Mouse (Mus musculus): ENCODE measurements around the gene Atp2a1. TPM values are rescaled to one million over a fixed set of nuclear protein-coding genes. Genes with fewer than 3 reads are reported as not detected.
A peak's percentile ranks its signal among the peaks of the same experiment; 100 is the strongest.

The Atp2a1 gene
- polyA plus RNA-seq, 1 experiment = 289 TPM

DNA sequence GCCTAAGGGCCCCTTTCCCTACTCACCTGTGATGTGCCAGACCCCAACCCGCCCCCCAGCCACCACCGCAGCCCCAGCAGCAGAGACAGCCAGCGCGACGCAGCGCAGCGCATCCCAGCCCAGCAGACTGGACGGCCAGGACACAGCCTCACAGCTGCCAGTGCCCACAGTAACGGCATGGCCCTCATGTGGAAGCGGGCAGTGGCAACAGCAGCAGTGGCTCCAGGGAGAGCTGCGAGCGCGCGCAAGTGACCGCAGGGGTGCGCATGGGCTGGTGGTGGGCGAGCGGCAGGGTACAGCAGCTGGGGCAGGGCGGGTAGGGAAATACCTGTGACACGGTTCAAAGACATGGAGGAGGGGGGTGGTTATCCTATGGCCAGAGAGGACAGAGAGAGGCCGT is 16.7 kb downstream of the Atp2a1 start:
- WGBS = 93% methylated on average over 21 of the region's 21 CpGs
- Histone ChIP-seq H3K4me3 (replicated peaks; ENCODE audit: extremely low read depth, low read depth, low read length) (no peak overlapping the region), H3K4me1 (ENCODE audit: control insufficient read depth, insufficient read depth, low read length) (no peaks in the 10 kb centered on the region)
- TF ChIP-seq CTCF (IDR thresholded peaks at IDR 0.05; ENCODE audit: insufficient read depth, low read length) = no peak
- no peak for TF ChIP-seq POLR2A (IDR thresholded peaks at IDR 0.05; ENCODE audit: borderline replicate concordance, extremely low read depth, low read depth, low read length)
- DNase-seq = no peak

DNA sequence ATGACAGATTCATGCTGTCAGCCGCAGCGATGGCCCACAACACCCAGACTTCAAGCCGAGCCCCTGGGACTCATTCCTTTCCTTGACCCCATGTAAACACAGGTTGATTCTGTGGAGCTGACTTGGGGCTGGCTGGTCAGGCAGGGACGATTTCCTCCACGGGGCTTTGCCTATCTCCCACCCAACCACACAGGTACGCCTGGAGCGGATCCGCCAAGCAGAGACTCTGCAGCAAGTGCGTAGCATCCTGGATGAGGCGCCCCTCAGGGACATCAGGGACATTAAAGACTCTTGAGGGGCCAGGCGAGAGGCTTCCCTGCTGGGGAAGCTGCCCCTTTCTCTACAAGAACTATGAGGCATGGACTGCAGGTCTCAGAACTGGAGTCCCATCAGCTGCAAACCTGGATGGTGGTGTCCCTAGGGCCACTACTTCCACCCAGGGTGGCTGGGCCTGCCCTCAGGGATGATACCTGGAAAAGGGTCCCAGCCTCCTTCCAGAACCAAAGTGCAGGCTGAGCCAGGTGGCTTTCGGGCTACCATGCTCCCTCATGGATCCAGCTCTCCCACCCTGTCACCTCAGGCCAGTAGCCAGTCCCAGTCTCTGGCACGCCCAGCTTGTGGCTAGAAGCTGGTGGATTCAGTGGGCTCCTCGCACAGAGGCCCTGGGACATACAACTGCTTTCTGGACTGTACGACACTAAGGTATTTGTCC is 17.6 kb downstream of the Atp2a1 start:
- 95% methylated on average over 15 of the region's 15 CpGs for WGBS
- Histone ChIP-seq H3K4me1 (ENCODE audit: control insufficient read depth, insufficient read depth, low read length) (no peaks in the 10 kb centered on the region), H3K4me3 (replicated peaks; ENCODE audit: extremely low read depth, low read depth, low read length) (no peak overlapping the region)
- no peak for DNase-seq
- no peak for TF ChIP-seq POLR2A (IDR thresholded peaks at IDR 0.05; ENCODE audit: borderline replicate concordance, extremely low read depth, low read depth, low read length)
- TF ChIP-seq CTCF (IDR thresholded peaks at IDR 0.05; ENCODE audit: insufficient read depth, low read length) = no peak

DNA sequence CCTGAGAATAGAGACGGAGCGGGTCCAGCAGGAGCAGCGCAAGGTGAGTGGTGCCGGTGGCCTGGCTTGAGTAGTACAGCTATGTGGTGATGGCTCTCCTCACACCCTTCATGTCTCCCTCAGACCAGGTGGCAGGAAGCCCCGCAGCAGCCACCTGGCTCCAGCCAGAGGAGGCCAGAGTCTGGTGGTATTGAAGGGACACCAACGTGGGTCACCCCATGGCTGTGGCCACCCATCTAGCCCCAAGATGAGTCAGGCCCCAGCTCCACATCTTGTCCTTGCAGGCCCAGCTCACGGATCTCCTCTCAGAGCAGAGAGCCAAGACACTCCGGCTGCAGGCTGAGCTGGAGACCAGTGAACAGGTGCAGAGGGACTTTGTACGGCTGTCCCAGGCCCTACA is 18.4 kb downstream of the Atp2a1 start:
- Histone ChIP-seq H3K4me1 (ENCODE audit: control insufficient read depth, insufficient read depth, low read length) (no peaks in the 10 kb centered on the region), H3K4me3 (replicated peaks; ENCODE audit: extremely low read depth, low read depth, low read length) (no peak overlapping the region)
- DNase-seq = no peak
- no peak for TF ChIP-seq POLR2A (IDR thresholded peaks at IDR 0.05; ENCODE audit: borderline replicate concordance, extremely low read depth, low read depth, low read length)
- no peak for TF ChIP-seq CTCF (IDR thresholded peaks at IDR 0.05; ENCODE audit: insufficient read depth, low read length)
- WGBS = 94% methylated on average over 9 of the region's 9 CpGs

DNA sequence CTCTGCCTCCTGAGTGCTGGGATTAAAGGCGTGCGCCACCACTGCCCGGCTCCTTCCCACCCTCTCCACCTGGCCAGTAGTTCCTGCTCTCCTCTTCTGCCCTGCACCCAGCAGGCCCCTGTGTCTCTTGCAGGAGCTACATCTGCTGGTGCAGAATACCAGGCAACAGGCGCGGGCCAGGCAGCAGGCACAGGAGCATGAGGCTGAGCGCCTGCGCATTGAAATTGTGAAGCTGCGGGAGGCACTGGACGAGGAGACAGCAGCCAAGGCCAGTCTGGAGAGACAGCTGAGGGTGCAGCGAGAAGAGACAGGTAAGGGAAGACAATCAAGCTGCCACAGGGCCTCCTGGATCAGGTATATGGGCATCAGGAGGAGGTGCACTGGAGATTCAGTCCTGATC is 18.9 kb downstream of the Atp2a1 start:
- H3K4me1 ChIP-seq (ENCODE audit: control insufficient read depth, insufficient read depth, low read length) = no peaks in the 10 kb centered on the region
- DNase-seq = no peak
- H3K4me3 ChIP-seq (replicated peaks; ENCODE audit: extremely low read depth, low read depth, low read length) = no peak overlapping the region
- TF ChIP-seq POLR2A (IDR thresholded peaks at IDR 0.05; ENCODE audit: borderline replicate concordance, extremely low read depth, low read depth, low read length) = no peak
- TF ChIP-seq CTCF (IDR thresholded peaks at IDR 0.05; ENCODE audit: insufficient read depth, low read length) = no peak
- WGBS = 94% methylated on average over 10 of the region's 10 CpGs

DNA sequence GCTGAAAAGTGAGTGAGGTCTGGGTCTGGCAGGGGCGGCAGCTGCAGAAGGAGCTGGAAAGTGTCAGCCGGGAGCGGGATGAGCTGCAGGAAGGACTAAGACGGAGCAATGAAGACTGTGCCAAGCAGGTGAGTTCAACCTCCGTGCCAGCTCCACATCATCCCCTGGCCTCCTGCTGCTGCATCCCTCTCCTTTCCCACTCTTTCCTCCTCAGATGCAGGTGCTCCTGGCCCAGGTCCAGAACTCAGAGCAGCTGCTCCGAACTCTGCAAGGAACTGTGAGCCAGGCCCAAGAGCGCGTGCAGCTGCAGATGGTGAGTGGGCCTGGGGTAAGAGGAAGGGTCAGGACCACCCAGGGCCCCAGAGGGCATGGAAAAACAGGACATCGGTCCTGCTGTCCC is 22.8 kb downstream of the Atp2a1 start:
- H3K4me3 ChIP-seq (replicated peaks; ENCODE audit: extremely low read depth, low read depth, low read length) = no peak overlapping the region
- 0 out of 2 replicates have a peak, but pooled peaks cover 3% of the 10 kb centered on the region for H3K4me1 ChIP-seq (ENCODE audit: control insufficient read depth, insufficient read depth, low read length)
- no peak for TF ChIP-seq CTCF (IDR thresholded peaks at IDR 0.05; ENCODE audit: insufficient read depth, low read length)
- no peak for TF ChIP-seq POLR2A (IDR thresholded peaks at IDR 0.05; ENCODE audit: borderline replicate concordance, extremely low read depth, low read depth, low read length)
- 81% methylated on average over 9 of the region's 9 CpGs for WGBS
- no peak for DNase-seq

DNA sequence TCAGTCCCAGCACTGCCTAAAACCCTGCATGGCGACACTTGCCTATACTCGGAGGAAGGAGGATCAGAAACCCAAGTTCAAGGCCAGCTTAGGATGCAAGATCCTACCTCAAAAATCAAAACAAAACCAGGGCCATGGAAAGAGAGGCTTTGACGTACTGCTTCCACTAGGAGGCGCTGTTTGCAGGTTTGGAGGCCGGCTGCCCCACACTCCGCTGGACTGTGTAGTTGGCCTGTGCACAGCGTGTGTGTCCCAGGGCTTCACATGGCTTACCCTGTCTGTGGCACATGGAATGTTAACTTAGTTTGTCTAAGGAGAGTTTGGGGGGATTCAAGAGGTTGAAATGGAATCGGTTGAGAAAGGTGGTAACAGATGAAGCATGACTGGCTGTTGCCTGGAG is 26.1 kb downstream of the Atp2a1 start:
- peak; percentile 44 for DNase-seq

DNA sequence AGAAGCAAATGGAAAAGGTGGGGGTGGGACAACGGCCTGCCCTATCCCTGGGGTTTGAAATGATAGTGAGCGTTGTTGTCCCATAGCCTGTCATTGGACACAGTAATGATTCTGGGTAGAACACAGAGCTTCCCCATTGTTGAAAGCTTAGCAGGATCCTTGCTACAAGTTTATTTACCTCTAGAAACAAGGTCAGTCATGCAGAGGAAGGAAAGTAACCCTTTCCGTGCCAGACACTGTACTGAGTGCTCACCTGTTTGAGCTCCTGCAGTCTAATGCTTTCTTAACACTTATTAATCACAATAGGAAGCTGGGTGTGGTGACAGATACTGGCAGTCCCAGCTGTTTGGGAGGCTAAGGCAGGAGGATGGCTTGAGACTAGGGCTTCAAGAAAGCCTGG is 27.1 kb downstream of the Atp2a1 start:
- TF ChIP-seq CTCF (IDR thresholded peaks at IDR 0.05; ENCODE audit: insufficient read depth, low read length) (no peak), POLR2A (IDR thresholded peaks at IDR 0.05; ENCODE audit: borderline replicate concordance, extremely low read depth, low read depth, low read length) (no peak)

More for the DNA sequence above, 26.1 kb downstream of the Atp2a1 start:
- WGBS = 21% methylated on average over 8 of the region's 8 CpGs
- Histone ChIP-seq H3K4me1 (ENCODE audit: control insufficient read depth, insufficient read depth, low read length) (0 out of 2 replicates have a peak, but pooled peaks cover 3% of the 10 kb centered on the region), H3K4me3 (replicated peaks; ENCODE audit: extremely low read depth, low read depth, low read length) (no peak overlapping the region)
- TF ChIP-seq POLR2A (IDR thresholded peaks at IDR 0.05; ENCODE audit: borderline replicate concordance, extremely low read depth, low read depth, low read length) (no peak), CTCF (IDR thresholded peaks at IDR 0.05; ENCODE audit: insufficient read depth, low read length) (peak; percentile 78)

DNA sequence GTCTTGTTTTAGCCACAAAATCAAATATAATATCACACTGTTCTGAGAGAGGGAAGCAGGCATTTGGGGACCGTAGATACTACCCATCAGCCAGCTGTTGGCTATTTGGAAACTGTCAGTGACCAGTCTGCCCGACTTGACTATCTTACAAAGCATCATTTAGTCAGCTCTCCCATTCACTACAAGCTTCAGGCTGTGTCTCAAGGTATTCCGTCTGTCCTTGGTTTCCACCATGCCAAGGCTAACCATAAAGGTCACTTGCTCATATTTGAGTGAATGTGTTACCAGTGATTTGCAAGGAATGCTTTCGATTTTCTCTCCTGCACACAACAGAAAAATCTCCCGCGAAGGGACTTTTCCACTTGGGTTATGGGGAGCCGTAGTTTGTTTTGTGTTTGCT is 28.2 kb downstream of the Atp2a1 start:
- WGBS = 90% methylated on average over 7 of the region's 7 CpGs
- TF ChIP-seq POLR2A (IDR thresholded peaks at IDR 0.05; ENCODE audit: borderline replicate concordance, extremely low read depth, low read depth, low read length) (no peak), CTCF (IDR thresholded peaks at IDR 0.05; ENCODE audit: insufficient read depth, low read length) (no peak)
- H3K4me1 ChIP-seq (ENCODE audit: control insufficient read depth, insufficient read depth, low read length) = peaks cover 3% of the 10 kb centered on the region; the same call in 1 of the 2 replicates
- DNase-seq = no peak
- no peak overlapping the region for H3K4me3 ChIP-seq (replicated peaks; ENCODE audit: extremely low read depth, low read depth, low read length)

More for the DNA sequence above, 27.1 kb downstream of the Atp2a1 start:
- H3K4me3 ChIP-seq (replicated peaks; ENCODE audit: extremely low read depth, low read depth, low read length) = no peak overlapping the region
- DNase-seq = no peak
- 0 out of 2 replicates have a peak, but pooled peaks cover 3% of the 10 kb centered on the region for H3K4me1 ChIP-seq (ENCODE audit: control insufficient read depth, insufficient read depth, low read length)
- 77% methylated on average over 3 of the region's 3 CpGs for WGBS

DNA sequence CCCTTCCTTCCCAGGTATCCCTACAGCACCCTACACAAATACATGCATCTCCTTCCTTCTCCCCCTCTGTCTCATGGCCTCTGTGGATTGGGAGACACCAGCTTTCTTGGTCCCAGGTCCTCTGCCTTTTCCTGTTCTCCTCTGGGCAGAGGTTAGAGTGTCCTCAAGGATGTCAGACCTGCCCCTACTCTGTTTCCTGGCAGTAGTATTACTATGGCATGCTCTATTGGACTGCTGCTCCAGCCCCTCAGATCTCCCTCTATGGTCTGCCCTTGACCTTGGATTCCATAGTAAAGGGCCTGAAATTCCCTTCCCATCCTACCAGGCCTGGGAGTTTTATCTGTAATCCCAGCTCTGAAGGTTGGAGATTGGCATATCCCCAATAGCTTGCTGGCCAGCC is 32.7 kb downstream of the Atp2a1 start:
- H3K4me1 ChIP-seq (ENCODE audit: control insufficient read depth, insufficient read depth, low read length) = peaks cover 9% of the 10 kb centered on the region
- no peak for TF ChIP-seq CTCF (IDR thresholded peaks at IDR 0.05; ENCODE audit: insufficient read depth, low read length)
- TF ChIP-seq POLR2A (IDR thresholded peaks at IDR 0.05; ENCODE audit: borderline replicate concordance, extremely low read depth, low read depth, low read length) = no peak
- H3K4me3 ChIP-seq (replicated peaks; ENCODE audit: extremely low read depth, low read depth, low read length) = no peak overlapping the region
- no peak for DNase-seq

DNA sequence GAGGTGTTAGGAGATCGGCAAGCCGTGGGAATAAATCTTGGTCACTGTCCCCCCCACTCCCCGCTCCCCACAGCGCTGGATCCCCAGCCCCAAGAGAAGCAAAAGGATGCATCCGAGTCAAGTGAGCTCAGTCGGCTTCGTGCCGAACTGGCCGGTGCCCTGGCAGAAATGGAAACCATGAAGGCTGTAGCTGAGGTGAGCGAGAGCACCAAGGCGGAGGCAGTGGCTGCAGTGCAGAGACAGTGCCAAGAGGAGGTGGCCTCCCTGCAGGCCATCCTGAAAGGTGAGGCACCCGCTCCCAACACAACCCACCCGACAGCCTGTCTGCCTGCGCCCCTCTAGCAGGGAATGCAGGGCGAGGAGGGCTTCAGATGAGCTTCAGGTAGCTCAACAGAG is 33.4 kb downstream of the Atp2a1 start:
- DNase-seq = no peak
- Histone ChIP-seq H3K4me3 (replicated peaks; ENCODE audit: extremely low read depth, low read depth, low read length) (peak overlapping the region; percentile 97), H3K4me1 (ENCODE audit: control insufficient read depth, insufficient read depth, low read length) (peaks cover 9% of the 10 kb centered on the region)
- WGBS = 27% methylated on average over 15 of the region's 15 CpGs
- no peak for TF ChIP-seq CTCF (IDR thresholded peaks at IDR 0.05; ENCODE audit: insufficient read depth, low read length)
- no peak for TF ChIP-seq POLR2A (IDR thresholded peaks at IDR 0.05; ENCODE audit: borderline replicate concordance, extremely low read depth, low read depth, low read length)

All from lung, adult 2 months (tissue).